Mouse (Mus musculus) forebrain, embryonic 10.5 days (tissue): ENCODE measurements around the gene Ceacam12. TPM values are rescaled to one million over a fixed set of nuclear protein-coding genes. Genes with fewer than 3 reads are reported as not detected.
"Not testable (repeated sequence)": the region's sequence is repeated elsewhere in the genome, so short reads cannot be mapped to it uniquely, and the experiment has no call there.

ENCODE experiments used
- DNase-seq: peaks from one replicate; pipeline ENCODE4 v3.0.0-alpha.2; 2017; ENCODE audit warnings: low spot score; ENCODE audit errors: extremely low spot score
- H3K27ac ChIP-seq: fragments of 300-500 bp; sonication (generic); 2 replicates; pipeline ENCODE4 v1.5.1; 2016; ENCODE audit warnings: mild to moderate bottlenecking
- H3K27me3 ChIP-seq: fragments of 300-500 bp; sonication (generic); 2 replicates; pipeline ENCODE4 v1.6.1; 2016; ENCODE audit warnings: mild to moderate bottlenecking; ENCODE audit not compliant: poor library complexity, severe bottlenecking
- H3K36me3 ChIP-seq: fragments of 300-500 bp; sonication (generic); replicated peaks from 2 replicates; pipeline ENCODE4 v1.6.1; 2016; ENCODE audit warnings: mild to moderate bottlenecking, moderate library complexity
- H3K4me1 ChIP-seq: fragments of 300-500 bp; sonication (generic); 2 replicates; pipeline ENCODE4 v1.6.1; 2016
- H3K4me3 ChIP-seq: fragments of 300-500 bp; sonication (generic); 2 replicates; pipeline ENCODE4 v1.5.1; 2016; ENCODE audit warnings: mild to moderate bottlenecking, moderate library complexity
- H3K9me3 ChIP-seq: fragments of 300-500 bp; sonication (generic); 2 replicates; pipeline ENCODE4 v1.6.1; 2016; ENCODE audit warnings: mild to moderate bottlenecking, moderate library complexity
- WGBS: fragments of 180-500 bp; shearing (Covaris S2); methylation state at CpG from one replicate; pipeline ENCODE4 v1.1.7; 2016; 5-methylcytosine and 5-hydroxymethylcytosine counted together
- microRNA-seq: library from miRNA; unstranded; fragments of <30 nt; microRNA quantifications from one replicate; pipeline ENCODE4, GENCODE M21; 2017
- polyA plus RNA-seq: library from polyadenylated mRNA; unstranded; fragments of >200 nt; fragmentation: Nextera tagmentation; extraction: Ambion mirVana; gene quantifications from 2 replicates; pipeline ENCODE4 v1.2.1, GENCODE M21; 2016

The Ceacam12 gene
- polyA plus RNA-seq = not detected in 2 replicates

DNA sequence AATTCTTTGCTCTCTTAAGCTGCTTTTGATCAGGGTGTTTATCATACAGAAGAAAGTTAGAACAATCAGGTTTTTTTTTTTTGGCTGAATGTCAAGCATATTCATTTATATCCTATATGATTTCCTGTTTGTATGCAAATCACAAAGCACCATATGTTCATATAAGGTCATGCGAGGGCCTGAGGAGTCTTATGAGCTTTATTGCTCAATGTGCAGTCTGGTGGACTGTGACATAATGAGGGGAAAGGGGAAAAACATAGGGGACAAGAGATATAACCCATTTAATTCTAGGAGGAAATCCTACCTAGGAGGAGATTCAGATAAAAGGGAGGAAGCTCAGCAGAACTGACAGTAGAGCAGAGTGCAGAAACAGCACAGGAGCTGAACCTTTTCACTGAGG lies at the start of gene Ceacam12:
Gene Ceacam12 (plus strand): TSS at position 301 of the 400 bp plus-strand sequence.
- DNase-seq = no peak
- Histone ChIP-seq H3K4me3 (no peak within 1 kb of the TSS), H3K27me3 (no peaks in the 10 kb centered on the region), H3K4me1 (no peaks in the 10 kb centered on the region), H3K36me3 (no peaks in the 10 kb centered on the region), H3K27ac (no peak within 1 kb of the TSS), H3K9me3 (peaks cover 90% of the 10 kb centered on the region)
- 81% methylated on average over 1 of the region's 1 CpGs for WGBS

- not testable (repeated sequence) for H3K4me3 ChIP-seq, H3K36me3 ChIP-seq, H3K27ac ChIP-seq, DNase-seq, H3K27me3 ChIP-seq, H3K4me1 ChIP-seq
- WGBS = 84% methylated on average over 1 of the region's 1 CpGs
- H3K9me3 ChIP-seq = peaks cover 80% of the 10 kb centered on the region
Measured at GRCm38 (mm10) chr7:18073821-18074220, 8.1 kb downstream of the Ceacam12 start.

GRCm38 (mm10) chr7:18100785-18101184 lies 35.1 kb downstream of the Ceacam12 start:
- H3K4me3 ChIP-seq = no peak overlapping the region
- DNase-seq = no peak
- no peak overlapping the region for H3K27ac ChIP-seq
- H3K9me3 ChIP-seq = peaks cover 69% of the 10 kb centered on the region
- no peaks in the 10 kb centered on the region for H3K36me3 ChIP-seq
- H3K4me1 ChIP-seq = no peaks in the 10 kb centered on the region
- no peaks in the 10 kb centered on the region for H3K27me3 ChIP-seq
- 50% methylated on average over 2 of the region's 2 CpGs for WGBS

Small RNAs within 50 kb of the gene (microRNA-seq; reads per million reads assigned to microRNA genes)
- not detected for gene Gm22414

Other genes starting within 250 kb of the Ceacam12 start
- not detected in 2 replicates for gene Gm5155, start 194.2 kb upstream of the Ceacam12 start, polyA plus RNA-seq
- gene Ceacam11, start 93.8 kb upstream of the Ceacam12 start, polyA plus RNA-seq = not detected in 2 replicates
- not detected in 2 replicates for gene Ceacam13, start 56.0 kb upstream of the Ceacam12 start, polyA plus RNA-seq
- not detected in 2 replicates for gene Igfl3, start 110.6 kb downstream of the Ceacam12 start, polyA plus RNA-seq
- gene Mill1, start 179.4 kb downstream of the Ceacam12 start, polyA plus RNA-seq = not detected in 2 replicates